Mouse (Mus musculus) testis, adult 2 months (tissue): Measurements from ENCODE around the gene Pbx4.

Source experiments
- CTCF ChIP-seq: fragments of 200-500 bp; IDR thresholded peaks from 2 replicates; pipeline ENCODE4 v1.5.1; 2012; ENCODE audit warnings: low read depth, mild to moderate bottlenecking, inconsistent platforms, low read length, moderate library complexity; ENCODE audit not compliant: control insufficient read depth, insufficient read depth, insufficient replicate concordance
- POLR2A ChIP-seq: fragments of 200-500 bp; IDR thresholded peaks from 2 replicates; pipeline ENCODE4 v1.6.1; 2012; ENCODE audit warnings: low read depth, mild to moderate bottlenecking, inconsistent platforms, low read length, moderate library complexity; ENCODE audit not compliant: control insufficient read depth

DNA sequence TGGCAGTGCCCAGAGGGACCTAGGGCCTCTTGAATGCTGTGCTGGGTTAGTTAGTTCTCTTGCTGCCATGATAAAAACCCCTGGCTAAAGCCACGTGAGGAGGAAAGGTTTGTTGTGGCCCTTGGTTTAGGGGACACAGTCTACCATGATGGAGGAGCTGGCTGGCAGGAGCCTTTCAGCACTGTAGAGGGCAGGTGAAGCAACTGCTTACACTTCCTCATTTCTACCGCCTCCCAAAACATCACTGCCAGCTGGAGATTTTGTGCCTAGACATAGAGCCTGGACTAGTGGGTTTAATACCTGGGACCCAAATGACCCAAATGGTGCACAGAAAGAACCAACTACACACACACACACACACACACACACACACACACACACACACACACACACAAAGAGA lies 29.0 kb downstream of the Pbx4 start:
- no peak for TF ChIP-seq CTCF
- no peak for TF ChIP-seq POLR2A
